Mouse (Mus musculus) intestine, embryonic 16.5 days (tissue): ENCODE data around the gene Rhox4g. TPM values are rescaled to one million over a fixed set of nuclear protein-coding genes. Genes with fewer than 3 reads are reported as not detected.
"Not testable (repeated sequence)": the region's sequence is repeated elsewhere in the genome, so short reads cannot be mapped to it uniquely, and the experiment has no call there.

Experiments used
- ATAC-seq: fragments of 200-750 bp; cut with Nextera tagmentation; 2 replicates; pipeline ENCODE4 v1.8.0; 2017; ENCODE audit warnings: moderate TSS enrichment, moderate library complexity
- H3K27ac ChIP-seq: fragments of 300-500 bp; sonication (generic); 2 replicates; pipeline ENCODE4 v1.5.1; 2014; ENCODE audit warnings: mild to moderate bottlenecking, low read length
- H3K27me3 ChIP-seq: fragments of 300-500 bp; sonication (generic); replicated peaks from 2 replicates; pipeline ENCODE4 v1.6.1; 2014; ENCODE audit warnings: low read length, control low read depth, mixed read lengths; ENCODE audit not compliant: control insufficient read depth, insufficient read depth
- H3K36me3 ChIP-seq: fragments of 300-500 bp; sonication (generic); 2 replicates; pipeline ENCODE4 v1.6.1; 2014; ENCODE audit warnings: low read length, control low read depth; ENCODE audit not compliant: control insufficient read depth, insufficient read depth
- H3K4me1 ChIP-seq: fragments of 300-500 bp; sonication (generic); 2 replicates; pipeline ENCODE4 v1.6.1; 2014; ENCODE audit warnings: low read length, control low read depth, mixed read lengths; ENCODE audit not compliant: control insufficient read depth, insufficient read depth
- H3K4me2 ChIP-seq: fragments of 300-500 bp; sonication (generic); 2 replicates; pipeline ENCODE4 v1.6.1; 2014; ENCODE audit warnings: low read depth, low read length, control low read depth
- H3K4me3 ChIP-seq: fragments of 300-500 bp; sonication (generic); 2 replicates; pipeline ENCODE4 v1.5.1; 2014; ENCODE audit warnings: mild to moderate bottlenecking, low read length
- H3K9ac ChIP-seq: fragments of 300-500 bp; sonication (generic); 2 replicates; pipeline ENCODE4 v1.6.1; 2014; ENCODE audit warnings: low read depth, low read length
- H3K9me3 ChIP-seq: fragments of 300-500 bp; sonication (generic); 2 replicates; pipeline ENCODE4 v1.6.1; 2016; ENCODE audit warnings: low read length, control low read depth; ENCODE audit not compliant: control insufficient read depth
- WGBS: fragments of 180-500 bp; shearing (Covaris S2); extraction: QIAGEN DNeasy Blood & Tissue Kit; methylation state at CpG from one replicate; pipeline ENCODE4 v1.1.7; 2014; 5-methylcytosine and 5-hydroxymethylcytosine counted together
- polyA plus RNA-seq: library from polyadenylated mRNA; unstranded; fragments of >200 nt; fragmentation: Nextera tagmentation; extraction: Ambion mirVana; gene quantifications from 2 replicates; pipeline ENCODE4 v1.2.1, GENCODE M21; 2015

The Rhox4g gene
- not detected in 2 replicates for polyA plus RNA-seq

GRCm38 (mm10) chrX:37651227-37651626 lies at the start of gene Rhox4g:
Rhox4g (minus strand) TSS chrX:37651327.
- not testable (repeated sequence) for H3K36me3 ChIP-seq, H3K27me3 ChIP-seq, H3K4me2 ChIP-seq, ATAC-seq, H3K9me3 ChIP-seq, H3K27ac ChIP-seq, H3K9ac ChIP-seq, H3K4me3 ChIP-seq, H3K4me1 ChIP-seq
- WGBS, result 87% methylated on average over 16 of the region's 20 CpGs

- WGBS, result 78% methylated on average over 2 of the region's 2 CpGs
- H3K4me3 ChIP-seq, result no peak overlapping the region
- H3K9me3 ChIP-seq, result no peaks in the 10 kb centered on the region
- no peaks in the 10 kb centered on the region for H3K27me3 ChIP-seq
- no peaks in the 10 kb centered on the region for H3K4me1 ChIP-seq
- no peak for ATAC-seq
- no peak overlapping the region for H3K4me2 ChIP-seq
- H3K36me3 ChIP-seq, result no peaks in the 10 kb centered on the region
- no peak overlapping the region for H3K9ac ChIP-seq
- H3K27ac ChIP-seq, result no peak overlapping the region
Measured at GRCm38 (mm10) chrX:37692261-37692660, 41.1 kb upstream of the Rhox4g start.

- Histone ChIP-seq H3K9me3 (no peaks in the 10 kb centered on the region), H3K4me1 (no peaks in the 10 kb centered on the region), H3K4me3 (no peak overlapping the region), H3K36me3 (no peaks in the 10 kb centered on the region), H3K27ac (no peak overlapping the region), H3K27me3 (no peaks in the 10 kb centered on the region), H3K9ac (no peak overlapping the region), H3K4me2 (no peak overlapping the region)
- no peak for ATAC-seq
- WGBS, result 86% methylated on average over 24 of the region's 24 CpGs
Measured at GRCm38 (mm10) chrX:37683031-37683715, 32.0 kb upstream of the Rhox4g start.

GRCm38 (mm10) chrX:37673177-37673576 lies 22.1 kb upstream of the Rhox4g start, which contains the start of gene Rhox2h:
Rhox2h (minus strand) TSS chrX:37673277.
- not testable (repeated sequence) for H3K36me3 ChIP-seq, H3K4me3 ChIP-seq, ATAC-seq, H3K4me1 ChIP-seq, H3K27me3 ChIP-seq, H3K27ac ChIP-seq, H3K4me2 ChIP-seq, H3K9ac ChIP-seq, H3K9me3 ChIP-seq
- 88% methylated on average over 8 of the region's 8 CpGs for WGBS

GRCm38 (mm10) chrX:37668664-37669063 lies 17.5 kb upstream of the Rhox4g start, which contains the start of gene Rhox3h:
Rhox3h (minus strand) TSS chrX:37668764.
- H3K4me3 ChIP-seq, H3K4me1 ChIP-seq, H3K9ac ChIP-seq, H3K27me3 ChIP-seq, ATAC-seq, H3K4me2 ChIP-seq, H3K9me3 ChIP-seq, H3K36me3 ChIP-seq, H3K27ac ChIP-seq: not testable (repeated sequence)
- 78% methylated on average over 1 of the region's 3 CpGs for WGBS

GRCm38 (mm10) chrX:37643370-37643769 lies 7.8 kb downstream of the Rhox4g start, which contains the start of gene Rhox2g:
Rhox2g (minus strand) TSS chrX:37643470.
- H3K4me3 ChIP-seq, H3K9me3 ChIP-seq, H3K27ac ChIP-seq, H3K27me3 ChIP-seq, H3K4me1 ChIP-seq, H3K36me3 ChIP-seq, H3K4me2 ChIP-seq, H3K9ac ChIP-seq, ATAC-seq: not testable (repeated sequence)
- 91% methylated on average over 6 of the region's 6 CpGs for WGBS

- 85% methylated on average over 2 of the region's 2 CpGs for WGBS
- H3K4me3 ChIP-seq, H3K27ac ChIP-seq, H3K36me3 ChIP-seq, H3K9ac ChIP-seq, H3K4me1 ChIP-seq, H3K27me3 ChIP-seq, H3K4me2 ChIP-seq, H3K9me3 ChIP-seq, ATAC-seq: not testable (repeated sequence)
Measured at GRCm38 (mm10) chrX:37628512-37628911, 22.6 kb downstream of the Rhox4g start, which contains the start of gene Rhox3g. Rhox3g (minus strand) TSS chrX:37628612.

GRCm38 (mm10) chrX:37607604-37608003 lies 43.5 kb downstream of the Rhox4g start, which contains the start of gene Rhox4f:
Rhox4f (minus strand) TSS chrX:37607704.
- H3K4me2 ChIP-seq, H3K4me1 ChIP-seq, H3K27ac ChIP-seq, H3K36me3 ChIP-seq, H3K9ac ChIP-seq, ATAC-seq, H3K9me3 ChIP-seq, H3K27me3 ChIP-seq, H3K4me3 ChIP-seq: not testable (repeated sequence)
- 98% methylated on average over 12 of the region's 19 CpGs for WGBS
